Mouse (Mus musculus) B cell, adult 2 months (primary cell): ENCODE measurements around the gene Wnt1.

Experiments
- DNase-seq, 2 experiments: peaks; one replicate each; pipeline ENCODE4 v3.0.0; 2022

Wnt1 gene

DNA sequence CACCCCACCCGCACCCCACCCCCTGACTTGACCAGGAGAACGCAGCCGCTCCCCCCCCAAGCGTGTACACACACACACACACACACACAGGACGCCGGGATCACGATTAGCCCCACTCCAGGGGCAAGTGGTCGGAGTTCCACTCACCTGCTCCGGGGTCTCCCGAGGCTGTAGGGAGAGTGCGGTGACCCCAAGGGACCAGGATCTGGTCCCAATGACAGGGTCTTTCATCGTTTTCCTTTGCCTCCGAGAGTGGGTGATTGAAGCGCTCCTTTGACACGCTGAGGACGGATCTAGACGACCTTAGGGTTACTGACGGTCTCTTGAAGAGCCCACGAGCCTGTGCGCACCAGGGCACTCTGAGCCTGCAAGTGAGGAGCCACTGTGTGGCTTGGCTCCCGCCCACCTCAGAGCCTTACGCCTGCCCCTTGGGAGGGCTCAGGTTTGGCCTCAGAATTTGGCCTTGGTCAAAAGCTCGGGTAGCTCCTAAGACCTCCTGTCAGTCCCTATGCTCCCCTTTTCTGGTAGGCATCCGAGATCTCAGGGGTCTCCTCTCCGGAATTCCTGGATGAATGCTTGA lies 11.4 kb upstream of the Wnt1 start:
- DNase-seq: peak; percentile 30 to 41

DNA sequence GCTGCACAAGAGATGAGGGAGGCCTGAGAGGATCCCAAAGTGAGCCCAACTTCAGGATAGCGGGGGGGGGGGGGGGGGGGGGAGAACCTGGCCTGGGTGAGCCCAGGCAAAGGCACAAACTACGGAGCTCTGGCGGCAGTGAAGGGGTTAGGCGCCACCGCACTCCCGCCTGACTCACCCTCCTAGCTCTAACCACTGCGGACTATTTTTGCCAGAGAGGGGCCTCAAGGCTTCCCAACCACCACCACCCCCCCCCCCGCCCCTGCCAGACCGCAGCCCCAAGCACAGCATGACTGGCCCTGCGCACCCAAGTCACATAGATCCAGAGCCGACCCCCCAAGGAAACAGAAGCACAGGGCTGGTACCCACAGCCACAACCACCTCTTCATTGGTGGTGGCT lies 10.9 kb upstream of the Wnt1 start:
- DNase-seq: no peak

DNA sequence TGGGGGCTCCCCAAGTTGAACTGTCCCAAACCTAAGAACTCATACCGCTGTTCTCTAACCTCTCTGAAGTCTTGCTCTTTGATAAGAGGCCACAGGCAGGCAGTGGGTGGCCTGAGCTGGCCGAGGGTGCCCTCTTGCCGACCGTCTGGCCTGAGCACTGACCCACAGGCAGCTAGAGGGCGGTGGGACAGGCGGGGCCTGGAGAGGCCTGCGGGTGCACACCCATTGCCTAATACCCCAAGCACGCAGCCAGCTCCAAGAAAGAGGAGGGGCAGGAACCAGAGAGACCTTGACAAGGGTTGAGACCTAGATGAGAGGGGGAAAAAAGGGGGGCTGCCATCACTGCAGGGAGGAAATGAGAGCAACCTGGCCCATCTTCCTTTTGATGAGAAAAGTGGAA lies 9.6 kb upstream of the Wnt1 start:
- no peak for DNase-seq

DNA sequence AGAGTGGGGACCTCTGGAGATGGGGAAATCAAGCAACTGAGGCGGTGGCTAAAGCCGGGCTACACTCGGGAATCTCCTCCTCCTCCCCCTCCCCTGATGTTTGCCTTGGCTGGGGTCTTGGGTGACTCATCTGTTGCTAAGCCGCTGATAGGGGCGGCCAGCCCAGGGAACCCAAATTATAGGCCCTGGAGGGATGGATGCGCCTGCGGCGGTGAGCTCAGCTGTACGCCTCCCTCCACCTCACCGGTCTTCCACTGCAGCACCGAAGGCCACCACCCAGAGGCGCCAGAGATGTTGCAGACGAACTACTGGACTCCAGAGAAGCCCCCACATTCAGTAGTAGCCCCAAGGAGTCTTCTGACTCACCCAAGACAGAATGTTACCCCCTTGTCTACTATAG lies 9.1 kb upstream of the Wnt1 start:
- DNase-seq: peak in 1 of 2 experiments; percentile 34

DNA sequence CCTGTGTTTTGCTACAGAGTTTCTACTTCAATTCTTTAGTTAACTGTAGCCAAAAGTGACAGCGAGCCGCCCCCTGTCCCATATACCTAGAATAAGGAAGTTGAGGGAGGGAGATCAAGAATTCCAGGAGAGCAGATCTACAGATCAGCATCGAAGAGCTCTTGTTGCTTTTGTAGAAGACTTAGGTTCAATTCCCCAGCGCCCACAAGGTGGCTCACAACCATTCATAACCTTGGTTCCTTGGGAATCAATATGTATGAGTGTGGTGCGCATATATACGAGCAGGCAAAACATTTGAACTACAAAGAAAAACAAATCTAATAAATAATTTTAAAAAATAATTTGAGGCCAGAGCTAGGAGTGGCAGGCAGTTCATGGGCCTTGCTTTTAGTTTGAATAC lies 8.5 kb upstream of the Wnt1 start:
- no peak for DNase-seq

DNA sequence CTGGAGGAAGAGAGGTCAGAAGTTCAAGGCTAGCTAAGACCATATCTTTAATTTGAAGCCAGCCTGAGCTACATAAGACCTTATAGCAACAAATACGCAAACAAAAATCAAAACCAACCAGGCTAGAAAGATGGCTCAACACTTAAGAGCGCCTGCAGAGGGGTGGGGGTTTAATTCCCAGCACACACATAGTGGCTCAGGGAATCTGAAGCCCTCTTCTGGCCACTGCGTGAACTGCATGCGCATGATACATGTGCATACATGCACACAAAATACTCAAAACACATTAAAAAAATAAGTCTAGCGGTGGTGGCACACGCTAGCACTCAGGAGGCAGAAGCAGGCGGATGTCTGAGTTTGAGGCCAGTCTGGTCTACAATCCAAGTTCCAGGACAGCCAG lies 3.9 kb upstream of the Wnt1 start:
- DNase-seq: peak in 1 of 2 experiments; percentile 38

DNA sequence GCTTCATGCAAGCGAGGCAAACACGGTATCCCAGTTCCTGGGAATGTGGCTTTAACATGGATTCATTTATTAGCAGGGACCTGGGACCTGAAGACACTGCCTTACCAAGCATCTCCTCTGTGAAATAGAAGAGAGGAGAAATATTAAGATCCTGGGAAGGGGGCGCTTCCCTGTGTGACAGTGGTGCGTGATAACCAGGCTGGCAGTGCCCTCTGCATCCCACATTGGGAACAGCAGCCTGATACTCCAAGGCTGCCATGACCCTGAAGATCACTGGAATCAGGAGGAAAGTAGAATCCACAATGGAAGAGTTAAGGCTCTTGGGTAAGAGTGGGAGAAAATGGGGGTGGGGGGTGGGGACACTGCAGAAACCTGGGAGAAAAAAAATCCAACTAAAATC lies 1.7 kb upstream of the Wnt1 start:
- no peak for DNase-seq

DNA sequence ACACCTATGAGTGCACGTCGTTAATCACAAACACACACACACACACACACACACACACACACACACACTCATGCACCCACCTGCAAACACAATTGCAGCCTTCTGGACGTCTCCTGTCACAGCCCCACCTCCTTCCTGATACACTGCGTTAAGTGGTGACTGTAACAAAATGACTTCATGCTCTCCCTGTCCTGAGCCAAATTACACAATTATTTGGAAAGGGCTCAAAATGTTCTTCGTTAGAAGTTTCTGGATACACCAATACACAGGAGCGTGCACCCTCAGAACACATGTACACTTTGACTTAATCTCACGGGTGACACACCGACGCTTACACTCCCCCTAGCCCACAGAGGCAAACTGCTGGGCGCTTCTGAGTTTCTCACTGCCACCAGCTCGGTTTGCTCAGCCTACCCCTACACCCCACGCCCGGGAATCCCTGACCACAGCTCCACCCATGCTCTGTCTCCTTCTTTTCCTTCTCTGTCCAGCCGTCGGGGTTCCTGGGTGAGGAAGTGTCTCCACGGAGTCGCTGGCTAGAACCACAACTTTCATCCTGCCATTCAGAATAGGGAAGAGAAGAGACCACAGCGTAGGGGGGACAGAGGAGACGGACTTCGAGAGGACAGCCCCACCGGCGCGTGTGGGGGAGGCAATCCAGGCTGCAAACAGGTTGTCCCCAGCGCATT lies 541 bp upstream of the Wnt1 start:
- no peak for DNase-seq

DNA sequence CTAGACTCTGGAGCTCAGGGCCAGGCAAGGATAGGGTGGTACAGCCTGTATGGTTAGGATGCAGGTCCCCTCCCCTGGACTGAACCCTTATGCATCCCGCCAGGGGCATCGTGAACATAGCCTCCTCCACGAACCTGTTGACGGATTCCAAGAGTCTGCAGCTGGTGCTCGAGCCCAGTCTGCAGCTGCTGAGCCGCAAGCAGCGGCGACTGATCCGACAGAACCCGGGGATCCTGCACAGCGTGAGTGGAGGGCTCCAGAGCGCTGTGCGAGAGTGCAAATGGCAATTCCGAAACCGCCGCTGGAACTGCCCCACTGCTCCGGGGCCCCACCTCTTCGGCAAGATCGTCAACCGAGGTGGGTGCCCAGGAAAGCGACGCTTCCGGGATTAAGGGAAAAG lies 1.1 kb downstream of the Wnt1 start:
- no peak for DNase-seq

DNA sequence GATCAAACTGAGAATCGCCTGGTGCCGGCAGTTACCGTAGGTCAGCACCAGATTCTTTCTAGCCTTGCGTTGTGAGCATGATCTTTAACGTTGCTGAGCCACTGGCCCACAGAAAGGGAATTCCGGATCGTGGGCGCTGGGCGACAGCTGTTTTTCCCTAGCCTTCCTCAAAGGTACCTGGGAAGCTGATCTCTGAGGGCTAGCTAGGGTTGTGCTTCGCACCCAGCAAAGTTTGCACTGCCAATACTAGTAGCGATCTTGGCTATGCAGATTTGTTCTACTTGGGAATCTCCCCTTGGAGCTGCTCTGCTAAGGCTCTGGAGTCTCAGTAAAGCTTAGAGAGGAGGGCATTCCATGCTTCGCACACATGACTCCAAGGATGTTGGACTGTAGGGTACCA lies 1.6 kb downstream of the Wnt1 start:
- no peak for DNase-seq

DNA sequence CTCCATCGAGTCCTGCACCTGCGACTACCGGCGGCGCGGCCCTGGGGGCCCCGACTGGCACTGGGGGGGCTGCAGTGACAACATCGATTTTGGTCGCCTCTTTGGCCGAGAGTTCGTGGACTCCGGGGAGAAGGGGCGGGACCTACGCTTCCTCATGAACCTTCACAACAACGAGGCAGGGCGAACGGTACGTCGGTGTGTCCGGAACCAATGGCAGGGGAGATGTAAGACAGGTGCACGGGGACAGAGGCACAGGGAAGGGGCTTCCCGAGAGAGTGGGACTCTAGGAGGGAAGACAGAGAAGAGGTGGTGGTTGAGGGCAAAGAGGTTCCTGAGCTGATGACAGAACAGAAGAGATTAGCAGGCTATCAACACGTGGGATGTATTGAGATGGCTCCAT lies 2.1 kb downstream of the Wnt1 start:
- peak in 1 of 2 experiments; percentile 27 for DNase-seq

DNA sequence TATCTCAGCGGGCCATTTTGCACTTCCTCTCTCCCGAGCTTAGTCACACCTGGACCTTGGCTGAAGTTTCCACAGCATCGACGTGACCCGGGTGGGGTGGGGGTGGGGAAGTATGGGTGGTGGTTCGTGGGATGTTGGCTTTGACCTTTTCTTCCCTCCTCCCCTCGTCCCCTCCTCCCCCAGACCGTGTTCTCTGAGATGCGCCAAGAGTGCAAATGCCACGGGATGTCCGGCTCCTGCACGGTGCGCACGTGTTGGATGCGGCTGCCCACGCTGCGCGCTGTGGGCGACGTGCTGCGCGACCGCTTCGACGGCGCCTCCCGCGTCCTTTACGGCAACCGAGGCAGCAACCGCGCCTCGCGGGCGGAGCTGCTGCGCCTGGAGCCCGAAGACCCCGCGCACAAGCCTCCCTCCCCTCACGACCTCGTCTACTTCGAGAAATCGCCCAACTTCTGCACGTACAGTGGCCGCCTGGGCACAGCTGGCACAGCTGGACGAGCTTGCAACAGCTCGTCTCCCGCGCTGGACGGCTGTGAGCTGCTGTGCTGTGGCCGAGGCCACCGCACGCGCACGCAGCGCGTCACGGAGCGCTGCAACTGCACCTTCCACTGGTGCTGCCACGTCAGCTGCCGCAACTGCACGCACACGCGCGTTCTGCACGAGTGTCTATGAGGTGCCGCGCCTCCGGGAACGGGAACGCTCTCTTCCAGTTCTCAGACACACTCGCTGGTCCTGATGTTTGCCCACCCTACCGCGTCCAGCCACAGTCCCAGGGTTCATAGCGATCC lies 2.8 kb downstream of the Wnt1 start:
- DNase-seq: no peak

DNA sequence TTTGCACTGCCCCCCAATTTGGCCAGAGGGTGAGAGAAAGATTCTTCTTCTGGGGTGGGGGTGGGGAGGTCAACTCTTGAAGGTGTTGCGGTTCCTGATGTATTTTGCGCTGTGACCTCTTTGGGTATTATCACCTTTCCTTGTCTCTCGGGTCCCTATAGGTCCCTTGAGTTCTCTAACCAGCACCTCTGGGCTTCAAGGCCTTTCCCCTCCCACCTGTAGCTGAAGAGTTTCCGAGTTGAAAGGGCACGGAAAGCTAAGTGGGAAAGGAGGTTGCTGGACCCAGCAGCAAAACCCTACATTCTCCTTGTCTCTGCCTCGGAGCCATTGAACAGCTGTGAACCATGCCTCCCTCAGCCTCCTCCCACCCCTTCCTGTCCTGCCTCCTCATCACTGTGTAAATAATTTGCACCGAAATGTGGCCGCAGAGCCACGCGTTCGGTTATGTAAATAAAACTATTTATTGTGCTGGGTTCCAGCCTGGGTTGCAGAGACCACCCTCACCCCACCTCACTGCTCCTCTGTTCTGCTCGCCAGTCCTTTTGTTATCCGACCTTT lies 3.6 kb downstream of the Wnt1 start:
- DNase-seq: no peak

DNA sequence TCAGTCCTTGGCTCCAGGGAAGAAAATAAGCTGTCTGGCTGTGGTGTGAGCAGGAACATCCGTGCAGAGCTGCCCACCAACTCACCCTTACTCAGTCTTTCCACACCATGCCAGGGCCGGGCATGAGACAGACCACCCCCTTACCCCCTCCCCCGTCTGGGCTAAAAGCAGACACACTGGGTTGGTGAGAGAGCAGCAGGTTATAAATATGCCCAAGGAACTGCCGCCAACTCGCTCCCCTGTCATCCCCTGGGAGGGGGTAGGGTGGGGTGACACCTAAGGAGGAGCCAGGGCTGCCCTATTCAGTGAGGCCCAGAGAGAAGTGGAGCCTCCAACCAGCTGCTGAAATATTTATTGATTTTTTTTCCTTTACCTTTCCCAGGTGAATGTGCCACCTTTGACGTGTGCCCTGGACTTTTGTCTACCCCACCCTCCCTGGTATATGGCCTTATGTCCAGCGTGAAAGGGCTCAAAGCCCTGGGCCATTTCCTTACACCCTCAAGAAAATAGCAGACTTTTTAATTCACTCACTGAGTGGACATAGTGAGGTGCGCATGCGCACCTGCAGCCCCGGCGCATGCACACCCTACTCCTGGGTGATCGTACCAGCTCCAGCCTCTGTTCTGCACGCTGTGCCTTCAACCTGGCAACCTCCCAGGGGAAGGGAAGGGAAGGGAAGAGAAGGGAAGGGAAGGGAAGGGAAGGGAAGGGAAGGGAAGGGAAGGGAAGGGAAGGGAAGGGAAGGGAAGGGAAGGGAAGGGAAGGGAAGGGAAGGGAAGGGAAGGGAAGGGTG lies 7.3 kb downstream of the Wnt1 start:
- DNase-seq: no peak

DNA sequence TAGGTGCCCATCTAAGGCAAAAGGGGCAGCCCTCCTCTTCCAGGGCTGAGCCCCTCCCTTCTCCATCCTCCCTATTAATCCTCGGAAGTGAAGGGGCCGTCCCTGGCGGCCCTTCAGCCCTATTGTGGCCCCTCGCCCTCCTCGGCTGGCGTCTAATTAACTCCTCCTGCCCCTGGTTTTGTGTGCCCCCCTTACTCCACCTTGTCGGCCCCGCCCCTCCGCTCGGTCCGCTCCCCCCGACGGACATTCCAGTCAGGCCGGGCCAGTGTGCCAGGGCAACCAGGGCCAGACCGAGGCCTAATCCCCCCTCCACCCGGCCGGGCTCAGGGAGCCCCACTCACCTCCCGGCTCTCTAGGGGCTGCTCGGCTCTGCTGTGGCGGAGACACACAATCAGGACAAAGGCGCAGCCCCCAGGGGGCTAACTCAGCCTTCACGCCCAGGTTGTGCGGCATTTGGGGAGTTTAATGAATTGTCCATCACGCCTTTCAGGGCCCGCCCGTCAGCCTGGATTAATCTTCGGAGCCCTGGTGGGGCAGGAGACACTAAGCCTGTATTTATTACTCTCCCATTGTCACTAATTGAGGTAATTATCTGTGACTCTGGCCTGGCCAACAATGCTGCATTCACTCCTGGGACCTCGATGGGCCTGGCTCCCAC lies 8.3 kb downstream of the Wnt1 start:
- no peak for DNase-seq

DNA sequence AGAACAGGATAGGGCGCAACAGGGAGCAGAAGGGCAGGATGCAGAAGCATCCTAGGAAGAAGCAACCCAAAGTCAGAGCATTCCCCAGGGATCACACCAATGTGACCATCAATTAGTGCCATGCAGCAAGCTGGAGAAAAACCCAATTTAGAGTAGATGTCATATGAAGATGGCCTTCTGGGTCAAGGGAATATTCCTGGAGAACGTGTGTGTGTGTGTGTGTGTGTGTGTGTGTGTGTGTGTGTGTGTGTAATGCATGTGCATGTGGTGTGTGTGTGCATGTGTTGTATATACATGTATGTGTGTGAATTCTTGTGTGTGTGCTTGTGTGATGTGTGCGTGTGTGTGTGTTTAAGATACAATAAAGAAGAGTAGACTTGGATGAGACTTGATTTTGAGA lies 9.2 kb downstream of the Wnt1 start:
- DNase-seq: no peak

DNA sequence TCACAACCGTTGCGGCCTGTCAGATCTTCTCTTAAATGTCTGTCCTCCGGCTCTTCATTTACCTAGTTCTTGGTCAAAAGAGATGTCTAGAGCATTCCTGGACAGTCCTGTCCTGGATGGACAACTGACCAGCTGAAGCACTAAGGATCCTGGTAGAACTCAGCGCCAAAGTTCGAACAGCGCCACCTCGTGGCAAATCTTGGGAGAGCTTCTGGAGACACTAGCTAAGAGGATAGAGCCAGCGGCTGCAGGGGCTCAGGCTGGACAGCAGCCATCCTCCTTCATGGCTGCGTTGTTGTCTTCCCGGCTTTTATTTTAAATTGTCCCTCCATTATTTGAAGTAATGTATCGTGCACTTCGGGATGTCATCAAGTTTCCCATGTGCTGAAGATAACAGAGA lies 9.7 kb downstream of the Wnt1 start:
- DNase-seq: peak; percentile 85 to 88

DNA sequence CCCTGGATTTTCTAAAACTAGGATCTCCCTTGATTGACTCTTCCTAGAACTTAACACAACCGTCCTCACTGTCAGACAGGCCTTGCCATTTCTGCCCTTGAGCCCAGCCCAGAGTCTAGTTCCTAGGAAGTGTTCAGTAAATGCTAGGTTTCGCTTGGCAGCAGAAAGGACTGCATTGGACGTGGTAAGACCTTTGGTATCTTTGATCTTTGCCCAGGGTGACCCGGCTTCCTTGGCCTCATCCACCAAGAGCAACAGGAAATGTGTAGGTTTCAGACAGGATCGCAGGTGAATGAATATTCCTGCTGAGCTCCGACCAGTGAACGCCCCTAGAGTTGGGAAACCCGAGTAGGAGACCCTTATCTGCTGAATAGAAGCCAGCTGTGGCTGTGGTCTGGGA lies 13.3 kb downstream of the Wnt1 start:
- DNase-seq: no peak

DNA sequence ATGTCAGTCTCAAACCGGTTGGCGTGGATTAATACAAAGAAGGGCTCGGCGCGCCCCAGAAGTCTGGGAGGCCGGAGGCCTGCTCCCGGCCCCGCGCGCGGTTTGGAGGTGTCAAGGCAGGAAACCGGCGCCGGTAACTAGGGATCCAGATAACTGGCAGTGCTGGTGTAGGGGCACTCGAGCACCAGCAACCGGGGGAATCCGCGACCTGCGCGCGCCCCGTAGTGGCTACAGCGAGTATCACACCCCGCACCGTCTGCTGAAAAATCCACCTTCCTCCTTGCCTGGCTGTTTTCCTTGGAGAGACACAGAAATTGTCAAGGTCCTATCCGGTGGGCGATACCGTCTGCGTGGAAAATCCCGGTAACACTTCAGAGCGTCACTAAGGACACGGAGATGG lies 14.4 kb downstream of the Wnt1 start:
- peak; percentile 85 to 87 for DNase-seq

DNA sequence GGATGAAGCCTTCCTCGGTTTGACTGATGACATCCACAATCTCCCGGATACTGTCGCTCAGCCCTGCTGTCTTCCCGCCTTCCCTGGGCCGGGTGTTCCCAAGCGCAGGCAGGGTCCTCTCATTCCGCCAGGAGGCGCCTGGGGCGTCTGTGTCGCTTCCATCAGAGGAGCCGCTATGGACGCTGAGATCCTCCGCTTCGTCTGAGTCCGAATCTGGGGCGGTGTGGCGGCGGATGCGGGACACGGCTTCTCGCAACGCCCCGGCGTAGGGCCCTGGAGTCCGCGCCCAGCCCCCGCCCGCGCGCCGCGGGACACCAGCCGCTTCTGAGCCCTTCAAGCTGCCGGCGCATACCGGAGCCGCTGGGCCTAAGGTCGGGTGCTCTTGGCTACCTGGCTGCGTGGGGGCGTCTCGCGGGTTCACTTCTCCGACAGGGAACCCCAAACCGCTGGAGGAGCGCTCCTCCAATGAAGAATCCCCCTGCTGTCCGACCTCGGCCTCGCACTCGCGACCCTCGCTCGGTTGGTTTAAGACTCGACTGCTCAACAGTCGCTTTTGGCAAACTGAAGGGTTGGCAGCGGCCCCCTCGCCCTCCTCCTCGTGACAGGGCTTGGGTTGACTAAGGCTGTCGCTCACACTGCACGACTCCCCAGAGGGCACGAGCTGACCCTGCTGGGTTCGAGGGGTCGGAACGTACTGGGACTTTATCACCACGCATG lies 15.8 kb downstream of the Wnt1 start:
- peak; percentile 58 to 60 for DNase-seq

DNA sequence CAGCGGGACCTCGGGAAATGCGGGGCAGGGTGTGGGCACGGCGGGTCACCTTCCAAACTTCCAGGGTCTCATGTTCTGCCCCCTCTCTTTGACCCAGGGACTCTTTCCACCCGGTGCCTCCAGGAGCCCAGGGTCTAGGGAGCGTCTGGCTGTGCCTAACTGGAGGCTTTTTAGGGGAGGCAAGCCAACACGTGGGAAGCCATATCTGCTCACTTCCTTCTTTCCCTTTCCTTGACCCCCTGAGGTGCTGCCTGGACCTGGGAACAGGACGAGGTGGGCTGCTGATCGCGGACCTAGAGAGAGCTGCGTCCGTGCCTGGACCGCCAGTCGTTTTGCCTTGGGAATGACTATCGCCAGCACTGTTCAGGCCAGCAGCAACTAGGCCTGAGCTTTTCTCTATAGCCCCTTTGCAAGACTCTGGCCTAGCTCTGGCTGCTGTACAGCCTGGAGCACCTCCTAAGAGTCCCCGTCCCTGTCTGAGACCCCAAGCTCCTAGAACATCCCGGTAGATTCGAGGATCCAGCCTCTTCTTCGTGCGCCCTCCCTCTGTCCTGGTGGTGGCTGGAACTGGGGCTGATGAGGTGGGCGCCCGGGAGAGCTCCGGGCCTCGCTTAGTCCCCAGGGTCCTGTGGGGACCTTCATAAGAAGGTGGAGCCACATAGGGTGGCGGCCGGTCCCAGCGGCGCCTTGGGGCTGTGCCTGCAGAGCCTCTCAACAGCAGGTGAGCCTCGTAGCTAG lies 16.6 kb downstream of the Wnt1 start:
- no peak for DNase-seq
